Mouse (Mus musculus) lung, postnatal 14 days (tissue): ENCODE results near the gene Faim.

Experiments
- DNase-seq: peaks from one replicate; pipeline ENCODE4 v3.0.0; 2021

Faim gene

DNA sequence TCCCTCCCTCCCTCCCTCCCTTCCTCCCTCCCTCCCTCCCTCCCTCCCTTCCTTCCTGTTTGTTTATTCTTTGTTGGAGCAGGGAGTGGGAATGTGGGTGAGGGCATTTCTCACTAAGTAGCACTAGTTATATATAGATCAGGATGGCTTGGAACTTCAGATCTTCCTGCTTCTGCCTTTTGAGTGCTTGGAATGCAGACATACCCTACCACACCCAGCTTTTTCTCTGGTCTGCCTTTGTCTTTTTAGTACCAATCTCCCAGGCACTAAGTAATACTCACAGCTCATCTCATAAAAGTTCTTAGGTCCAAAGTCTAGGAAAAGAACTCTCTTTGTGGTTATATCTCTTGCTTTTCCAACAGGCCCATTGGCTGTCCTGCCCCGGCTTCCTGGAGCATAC lies 10.1 kb upstream of the Faim start:
- DNase-seq, result no peak

DNA sequence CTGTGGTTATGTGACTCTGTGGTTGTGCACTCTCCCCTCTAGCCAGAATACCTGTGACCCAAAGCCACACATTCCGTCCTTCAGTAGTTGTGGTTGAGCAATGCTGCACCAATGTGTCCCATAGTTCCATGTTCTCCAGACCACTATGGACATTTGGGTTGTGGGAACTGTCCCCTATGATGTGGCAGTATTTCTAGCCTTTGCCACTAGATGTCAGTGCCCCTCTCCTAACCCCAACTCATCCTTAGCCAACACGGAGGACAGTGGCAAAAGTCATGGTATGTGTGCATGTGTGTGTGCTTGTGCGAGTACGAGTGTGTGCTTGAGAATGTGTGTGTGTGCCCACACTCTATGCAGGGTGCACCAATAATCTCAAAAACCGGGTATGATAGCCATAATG lies 9.7 kb upstream of the Faim start:
- DNase-seq, result no peak

DNA sequence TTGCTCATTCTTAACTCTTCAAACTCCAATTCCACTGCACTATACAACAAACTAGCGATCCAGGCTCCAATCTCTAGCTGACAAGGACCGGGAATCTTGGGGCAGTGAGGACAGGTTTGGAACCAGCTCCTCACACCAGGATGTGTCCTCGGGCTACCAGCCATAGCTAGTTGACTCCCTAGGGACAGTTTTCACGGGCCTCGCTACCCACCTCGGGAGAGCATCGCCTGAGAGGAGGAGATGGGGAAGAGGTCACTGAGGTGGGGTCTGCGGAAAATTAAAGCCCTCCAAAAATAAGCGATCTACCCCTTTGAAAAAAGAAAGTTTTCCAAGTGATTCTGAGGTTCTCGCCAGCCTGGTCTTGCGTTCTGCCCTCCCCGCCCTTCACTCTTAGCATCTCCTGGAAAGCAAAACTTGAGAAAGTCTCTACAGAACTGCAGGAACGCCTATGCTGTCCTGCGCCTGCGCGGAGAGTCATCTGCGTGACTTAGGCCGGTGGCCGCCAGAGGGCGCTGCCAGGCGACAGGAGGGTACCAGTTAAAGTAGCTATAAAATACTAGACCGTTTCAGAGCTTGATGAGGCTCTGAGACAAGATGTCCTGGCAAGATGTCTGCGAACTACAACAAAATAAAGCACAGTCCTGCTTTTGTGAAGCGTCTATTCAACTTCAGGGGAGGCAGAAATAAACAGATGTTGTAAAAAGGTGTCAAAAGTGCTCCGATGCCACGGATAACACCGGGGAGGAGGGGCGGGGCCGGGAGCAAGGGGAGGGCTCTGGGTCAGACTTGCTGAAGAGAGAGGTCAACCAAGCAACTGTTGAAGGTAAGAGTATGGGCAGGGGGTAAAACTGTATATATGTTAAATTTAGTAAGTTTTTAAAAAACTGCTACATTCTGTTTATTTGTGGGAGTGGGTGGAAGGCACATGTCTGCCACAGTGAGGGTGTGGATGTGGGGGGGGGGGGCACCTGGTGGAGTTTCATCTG lies 6.4 kb upstream of the Faim start:
- DNase-seq, result peak; percentile 93

DNA sequence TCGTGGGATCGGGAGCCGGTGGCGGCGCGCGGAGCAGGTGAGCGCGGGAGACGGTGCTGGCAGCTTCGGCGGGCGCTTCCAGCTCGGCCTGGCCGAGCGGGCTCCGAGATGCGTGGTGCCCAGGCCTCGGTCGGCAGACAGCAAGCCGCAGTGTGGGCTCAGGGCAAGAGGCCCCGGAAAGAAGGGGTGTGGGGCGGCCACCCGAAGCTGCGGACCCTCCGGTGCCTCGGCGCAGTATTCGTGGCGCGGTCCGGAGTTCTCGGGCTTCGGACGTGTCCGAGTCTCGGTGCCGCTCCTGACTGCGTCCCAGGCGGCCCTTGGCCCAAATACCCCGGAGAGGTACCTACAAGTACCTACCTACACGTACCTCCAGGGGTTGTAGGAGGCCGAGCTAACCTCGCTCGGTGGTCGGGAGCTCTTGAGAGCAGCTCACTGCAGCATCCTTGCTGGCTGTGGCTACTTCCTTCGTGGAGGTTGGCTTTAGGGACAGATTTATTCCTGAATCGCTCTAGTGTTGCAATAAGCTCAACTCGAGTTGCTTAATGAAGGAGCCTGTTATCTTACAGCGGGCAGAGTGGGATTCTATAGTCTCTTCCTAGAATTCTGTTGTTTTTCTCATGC lies 413 bp downstream of the Faim start:
- DNase-seq, result no peak

DNA sequence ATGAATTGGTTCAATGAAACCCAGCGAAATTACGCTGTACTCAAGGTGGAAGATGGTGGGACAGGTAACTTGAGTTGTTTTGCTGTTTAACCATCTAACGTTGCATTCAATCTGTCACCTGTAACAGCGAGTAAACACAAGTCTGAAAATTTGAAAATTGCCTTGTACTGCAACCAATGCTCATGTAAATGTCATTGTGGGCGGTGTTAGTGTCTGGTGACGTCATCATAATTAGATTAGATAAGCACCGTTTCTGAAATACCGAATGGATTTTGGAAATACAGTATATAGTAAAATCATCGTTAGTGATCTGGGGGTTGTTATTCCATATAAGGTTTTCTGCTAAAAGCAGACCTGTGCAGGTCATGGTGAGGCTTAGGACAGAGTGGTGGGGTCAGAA lies 958 bp downstream of the Faim start:
- DNase-seq, result no peak

DNA sequence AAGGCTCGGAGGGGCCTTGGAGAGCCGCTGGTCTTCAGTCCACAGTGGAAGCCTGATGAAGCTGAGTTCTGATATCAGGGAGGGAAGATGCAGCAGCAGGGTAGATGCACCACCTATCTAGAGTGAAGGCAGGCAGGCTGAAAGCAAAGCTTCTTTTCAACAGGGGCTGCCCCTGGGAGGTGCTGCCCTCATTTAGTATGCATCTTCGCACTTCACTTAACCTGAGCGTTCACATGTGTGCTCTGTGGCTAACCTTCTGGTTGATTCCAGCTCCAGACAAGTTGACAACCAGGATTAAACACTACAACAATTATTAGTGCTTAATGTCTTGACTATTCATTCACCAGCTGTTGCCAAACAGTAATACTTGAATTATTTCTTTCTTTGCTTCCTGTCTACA lies 7.9 kb downstream of the Faim start:
- DNase-seq, result no peak

DNA sequence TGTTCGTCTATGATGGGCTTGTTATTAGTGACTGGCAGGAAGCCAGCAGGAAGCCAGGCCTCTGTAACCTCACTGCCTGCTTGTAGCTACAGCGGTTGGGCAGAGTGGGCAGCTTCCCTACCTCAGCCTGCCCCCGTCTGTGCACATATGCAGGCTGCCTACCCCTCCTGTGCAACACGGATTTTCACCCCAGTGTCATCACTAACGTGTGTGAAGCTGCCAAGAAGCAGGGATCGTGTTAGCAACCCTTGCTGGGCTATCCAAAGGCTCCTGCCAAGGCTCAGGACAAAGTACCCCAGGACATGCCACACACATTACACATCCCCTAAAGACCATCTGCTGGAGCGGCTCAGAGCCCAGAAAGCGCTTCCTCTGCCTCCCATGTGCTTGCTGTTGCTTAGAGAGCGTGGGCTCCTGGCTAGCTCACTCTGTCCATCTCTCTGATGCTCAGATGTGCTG lies 13.7 kb downstream of the Faim start:
- DNase-seq, result no peak

DNA sequence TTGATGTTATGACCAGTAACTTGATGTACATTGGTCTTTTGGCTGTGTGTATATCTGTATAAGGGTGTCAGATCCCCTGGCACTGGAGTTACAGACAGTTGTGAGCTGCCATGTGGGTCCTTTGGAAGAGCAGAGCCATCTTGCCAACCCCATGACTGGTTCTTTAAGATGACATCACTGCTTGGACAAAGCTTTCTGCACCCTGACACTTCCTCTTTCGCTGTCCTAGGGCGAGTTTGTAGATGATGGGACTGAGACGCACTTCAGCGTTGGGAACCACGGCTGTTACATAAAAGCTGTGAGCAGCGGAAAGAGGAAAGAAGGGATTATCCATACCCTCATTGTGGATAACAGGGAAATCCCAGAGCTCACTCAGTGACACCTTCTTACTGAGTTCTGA lies 15.2 kb downstream of the Faim start:
- DNase-seq, result no peak

DNA sequence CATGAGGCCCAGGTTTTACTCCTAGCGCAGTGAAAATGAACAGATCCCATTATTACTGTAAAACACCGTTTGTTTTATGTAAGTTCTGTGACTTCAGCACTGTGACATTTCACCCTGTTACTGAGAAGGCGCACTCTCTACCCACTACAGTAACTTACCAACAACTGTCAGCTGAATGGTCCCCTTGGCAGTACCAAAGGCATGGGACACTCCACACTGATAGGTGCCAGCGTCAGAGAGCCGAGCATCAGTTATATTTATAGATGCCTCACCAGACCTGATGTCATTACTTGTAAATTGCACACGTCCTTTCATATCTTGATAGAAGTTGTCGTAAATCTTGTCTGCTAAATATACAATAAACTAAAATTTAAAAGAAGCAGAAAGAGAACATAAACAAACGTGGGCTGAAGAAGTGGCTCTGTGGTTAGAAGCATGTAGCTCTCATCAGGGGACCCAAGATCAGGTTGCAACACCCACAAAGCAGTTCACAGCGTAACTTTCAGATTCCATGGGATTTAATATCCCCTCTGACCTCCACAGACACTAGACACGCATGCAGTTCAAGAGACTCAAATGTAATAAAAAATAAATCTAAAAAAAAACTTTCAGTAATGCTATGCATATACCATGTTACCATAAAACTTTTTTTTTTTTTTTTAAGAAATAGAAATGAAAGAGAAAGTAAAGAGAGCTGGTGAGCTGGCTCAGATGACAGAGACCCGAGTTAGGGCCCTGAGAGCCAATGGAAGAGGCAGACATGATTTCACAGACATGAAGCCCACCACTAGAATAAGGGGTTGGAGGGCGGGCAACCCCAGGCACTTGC lies 23.1 kb downstream of the Faim start:
- DNase-seq, result no peak

DNA sequence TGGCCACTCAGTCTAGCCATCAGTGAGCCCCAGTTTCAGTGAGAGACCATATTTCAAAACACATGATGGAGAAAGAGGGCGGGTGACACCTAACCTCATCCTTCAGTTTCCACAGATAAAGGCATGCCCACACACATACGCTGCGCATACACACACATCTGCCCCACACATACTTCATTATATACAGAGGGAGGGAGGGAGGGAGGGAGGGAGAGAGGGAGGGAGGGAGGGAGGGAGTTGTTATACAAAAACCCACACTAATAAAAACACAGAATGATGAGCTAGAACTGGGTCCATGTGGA lies 23.7 kb downstream of the Faim start:
- DNase-seq, result no peak

DNA sequence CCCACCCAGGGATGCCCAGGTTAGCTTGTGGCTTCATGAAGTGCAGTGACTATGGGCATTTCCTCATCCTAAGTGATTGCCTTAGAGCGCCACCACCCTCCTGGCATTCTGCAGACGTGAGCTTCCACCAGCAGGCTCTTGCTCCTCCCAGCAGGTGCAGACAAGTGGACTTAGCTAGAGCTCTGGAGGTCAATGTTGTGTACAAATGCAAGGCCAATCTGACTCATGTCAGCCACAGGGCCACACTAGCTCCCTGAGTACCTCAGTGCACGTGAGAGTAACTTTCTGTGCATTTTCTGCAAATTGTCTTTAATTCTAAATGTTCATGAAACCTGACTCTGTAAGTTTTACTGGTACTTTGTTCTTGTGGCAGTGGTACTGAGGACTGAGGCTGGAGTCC lies 30.1 kb downstream of the Faim start:
- DNase-seq, result no peak

DNA sequence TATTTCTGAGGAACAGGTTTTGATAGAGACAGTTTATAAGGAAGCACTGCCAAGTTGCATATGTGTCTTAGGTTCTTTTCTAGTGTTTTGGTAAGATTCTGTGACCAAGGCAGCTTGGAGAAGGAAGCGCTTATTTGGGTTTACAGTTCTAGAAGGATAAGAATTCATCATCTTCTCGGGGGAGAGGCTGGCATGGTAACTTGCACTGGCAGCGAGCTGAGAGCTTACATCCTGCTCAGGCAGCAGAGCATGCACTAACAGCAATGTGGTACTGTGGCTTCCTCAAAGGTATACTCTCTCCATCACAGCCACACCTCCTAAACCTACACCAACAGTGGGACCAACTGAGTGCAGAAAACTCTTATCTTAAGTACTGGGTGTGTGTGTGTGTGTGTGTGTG lies 30.6 kb downstream of the Faim start:
- DNase-seq, result no peak

DNA sequence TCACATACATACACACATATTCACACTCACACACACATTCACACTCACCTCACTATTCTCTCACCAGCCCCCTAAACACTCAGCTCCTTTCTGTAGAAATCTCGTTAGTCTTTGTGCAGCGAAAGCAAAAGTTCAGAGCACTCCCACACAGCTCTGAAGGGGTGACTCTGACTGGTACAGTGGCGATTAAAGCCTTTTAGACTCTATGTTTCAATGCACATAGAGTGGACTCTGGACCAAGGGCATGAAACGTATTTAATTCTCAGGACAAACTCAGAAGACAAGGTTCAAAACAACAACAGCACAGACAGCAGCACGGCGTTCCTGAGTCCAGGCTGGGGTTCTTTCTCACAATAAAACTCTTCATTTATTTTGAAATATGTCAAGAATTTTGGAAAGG lies 31.5 kb downstream of the Faim start:
- DNase-seq, result no peak

DNA sequence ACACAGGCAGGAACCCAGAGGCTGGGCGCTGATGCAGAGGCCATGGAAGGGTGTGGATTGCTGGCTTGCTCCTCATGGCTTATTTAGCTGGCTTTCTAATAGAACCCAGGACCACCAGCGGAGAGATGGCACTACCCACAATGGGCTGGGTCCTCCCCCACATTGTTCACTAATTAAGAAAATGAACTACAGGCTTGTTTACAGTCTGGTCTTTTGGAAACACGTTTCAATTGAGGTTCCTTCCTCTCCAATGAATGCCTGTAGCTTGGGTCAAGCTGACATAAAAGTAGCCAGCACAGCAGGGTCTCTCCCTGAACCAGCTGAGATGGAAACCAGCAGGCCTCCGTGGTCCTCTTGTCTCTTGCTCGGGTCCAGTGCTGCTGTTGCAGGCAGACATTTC lies 35.0 kb downstream of the Faim start:
- DNase-seq, result no peak

DNA sequence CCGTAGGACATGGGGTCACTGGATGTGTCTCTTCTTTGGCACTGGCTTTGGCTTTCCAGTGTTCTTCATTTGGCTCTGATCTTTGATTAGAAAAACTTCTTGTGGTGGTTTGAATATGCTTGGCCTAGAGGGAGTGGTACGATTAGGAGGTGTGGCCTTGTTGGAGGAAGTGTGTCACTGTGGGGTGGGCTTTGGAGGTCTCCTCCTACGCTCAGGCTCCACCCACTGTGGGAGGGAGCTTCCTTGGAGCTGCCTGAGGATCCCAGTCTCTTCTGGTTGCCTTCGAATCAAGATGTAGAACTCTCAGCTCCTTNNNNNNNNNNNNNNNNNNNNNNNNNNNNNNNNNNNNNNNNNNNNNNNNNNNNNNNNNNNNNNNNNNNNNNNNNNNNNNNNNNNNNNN lies 35.6 kb downstream of the Faim start:
- DNase-seq, result no peak

DNA sequence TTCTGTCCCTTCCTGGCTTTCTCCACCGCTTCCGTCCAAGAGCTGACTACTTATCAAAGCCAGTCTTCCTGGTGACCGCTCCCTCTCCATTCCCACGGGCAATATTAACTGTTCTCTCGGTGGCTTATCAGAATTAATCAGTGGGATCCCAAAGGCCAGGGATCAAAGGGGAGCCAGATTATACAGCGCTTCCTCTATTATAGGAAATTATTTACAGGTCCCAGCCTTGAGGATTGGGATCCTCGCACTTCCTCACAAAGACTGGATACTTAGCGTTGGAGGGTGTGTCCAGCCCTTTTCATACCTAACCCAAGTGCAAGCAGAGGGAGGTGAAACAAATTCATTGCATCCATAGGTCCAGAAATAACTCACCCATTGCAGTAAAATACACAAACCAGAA lies 45.9 kb downstream of the Faim start:
- no peak for DNase-seq

DNA sequence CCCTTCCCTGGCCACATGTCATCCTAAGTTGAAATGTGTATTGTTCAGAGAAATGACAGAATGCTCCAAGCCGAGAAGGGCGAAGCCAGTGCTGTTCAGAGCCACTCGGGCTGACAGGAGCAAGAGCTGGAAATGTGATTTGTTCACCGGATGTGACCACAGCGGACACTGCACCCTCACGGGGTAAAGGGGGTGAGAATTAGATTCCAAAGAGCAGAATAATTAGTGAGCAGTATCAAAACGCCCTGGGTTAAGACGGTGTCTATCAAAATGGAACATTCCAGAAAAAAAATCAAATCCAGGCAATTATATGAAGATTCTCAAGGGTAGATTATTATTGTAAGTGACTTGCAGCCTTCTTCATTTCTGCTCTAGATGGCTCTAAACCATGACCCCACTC lies 47.9 kb downstream of the Faim start:
- DNase-seq, result no peak

DNA sequence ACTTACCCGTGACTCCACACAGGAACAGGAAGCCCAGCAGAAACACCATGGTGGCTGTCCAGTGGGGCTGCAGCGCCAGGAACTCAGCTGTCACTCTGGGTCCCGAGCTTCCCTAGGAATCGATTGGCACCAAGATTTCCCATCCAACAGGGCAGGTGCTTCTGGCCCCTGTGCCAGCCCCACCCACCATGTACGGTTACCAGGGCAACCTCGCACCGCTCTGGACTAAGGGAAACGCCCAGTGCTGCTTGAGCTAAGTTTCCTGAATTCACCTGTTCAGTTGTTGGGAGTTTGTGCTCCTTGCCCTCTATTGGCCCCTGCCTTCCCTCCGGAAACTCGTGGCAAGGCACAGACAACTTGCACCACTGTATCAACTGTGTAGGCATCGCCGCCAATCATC lies 49.4 kb downstream of the Faim start, which contains the start of gene Gm1123:
Gene Gm1123 (minus strand): TSS at position 141 of the 400 bp plus-strand sequence.
- DNase-seq, result no peak

DNA sequence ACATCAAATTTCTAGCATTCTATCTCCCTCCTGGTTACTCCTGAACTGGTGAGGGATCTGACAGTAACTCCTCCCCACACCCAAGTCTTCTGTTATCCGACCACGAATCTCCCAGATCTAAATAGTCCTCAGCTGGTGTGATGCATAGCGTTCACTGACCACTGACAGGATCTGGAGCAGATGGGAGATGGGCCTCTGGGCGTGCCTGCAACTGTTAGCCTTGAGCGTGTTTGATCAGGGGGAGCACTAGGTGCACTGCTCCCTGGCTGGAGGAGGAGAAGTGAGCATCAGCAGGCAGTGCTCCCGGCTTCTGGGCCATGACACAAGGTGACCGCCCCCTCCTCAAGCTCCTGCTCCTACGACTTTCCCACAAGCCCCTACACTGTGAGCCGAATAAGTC lies 55.8 kb downstream of the Faim start:
- no peak for DNase-seq

DNA sequence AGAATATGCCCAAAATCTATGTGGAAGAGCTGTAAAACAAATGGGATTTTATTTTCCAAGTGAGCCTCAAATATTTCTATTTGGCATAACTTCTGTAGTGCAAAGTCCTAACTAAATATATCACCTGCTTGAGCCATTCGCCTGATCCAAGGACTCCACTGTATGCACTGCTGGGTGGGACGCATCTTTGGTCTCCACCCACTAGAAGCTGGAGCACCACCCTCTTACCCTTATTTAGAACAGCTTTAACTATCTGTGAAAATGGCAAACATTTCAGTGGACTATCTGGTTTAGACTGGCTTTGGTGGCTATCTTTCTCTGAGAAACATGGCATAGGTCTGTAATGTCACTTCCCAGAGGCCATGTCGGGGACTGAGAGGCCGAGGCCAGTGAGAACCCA lies 56.5 kb downstream of the Faim start:
- no peak for DNase-seq

DNA sequence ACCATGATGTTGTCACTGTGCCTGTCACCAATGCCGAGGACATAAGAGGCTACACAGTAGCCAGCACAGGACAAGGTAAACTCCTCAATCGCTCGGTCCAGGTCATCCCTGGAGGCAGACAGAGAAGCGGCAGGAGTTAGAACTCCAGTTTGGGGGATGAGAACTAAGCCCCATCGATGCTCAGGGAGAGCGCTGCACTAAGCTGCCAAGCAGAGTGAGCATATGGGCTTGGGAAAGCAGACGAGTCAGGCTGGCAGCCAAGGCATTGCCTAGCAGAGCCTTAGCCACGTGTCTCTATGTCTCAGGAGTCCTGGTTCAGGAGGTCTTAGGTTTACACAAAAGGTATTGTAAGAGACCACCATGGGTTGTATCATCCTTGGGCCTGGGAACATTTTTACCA lies 58.6 kb downstream of the Faim start:
- no peak for DNase-seq

DNA sequence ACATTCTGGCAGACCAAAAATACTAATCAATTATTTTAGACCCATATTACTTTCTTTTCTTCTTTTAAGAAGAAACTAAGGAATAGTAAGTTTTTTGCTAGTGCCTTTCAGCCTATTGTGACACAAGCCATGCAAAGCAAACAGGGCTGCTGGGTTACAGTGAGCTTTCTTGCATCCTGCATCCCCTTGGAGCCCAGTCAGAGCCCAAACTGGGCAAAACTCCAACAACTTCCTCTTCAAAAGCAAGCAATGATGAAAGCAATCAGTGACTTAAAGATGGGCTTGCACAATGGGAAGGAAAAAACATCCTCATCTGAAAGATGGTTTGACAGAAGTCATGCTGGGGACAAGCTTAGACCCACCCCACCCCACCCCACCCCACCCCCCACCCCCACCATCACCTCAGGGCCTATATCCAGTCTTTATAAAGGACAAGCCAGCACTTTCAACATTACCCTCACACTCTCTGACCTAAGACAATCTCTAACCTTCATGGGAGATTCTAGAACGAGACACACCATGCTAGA lies 62.6 kb downstream of the Faim start:
- DNase-seq, result peak; percentile 71

DNA sequence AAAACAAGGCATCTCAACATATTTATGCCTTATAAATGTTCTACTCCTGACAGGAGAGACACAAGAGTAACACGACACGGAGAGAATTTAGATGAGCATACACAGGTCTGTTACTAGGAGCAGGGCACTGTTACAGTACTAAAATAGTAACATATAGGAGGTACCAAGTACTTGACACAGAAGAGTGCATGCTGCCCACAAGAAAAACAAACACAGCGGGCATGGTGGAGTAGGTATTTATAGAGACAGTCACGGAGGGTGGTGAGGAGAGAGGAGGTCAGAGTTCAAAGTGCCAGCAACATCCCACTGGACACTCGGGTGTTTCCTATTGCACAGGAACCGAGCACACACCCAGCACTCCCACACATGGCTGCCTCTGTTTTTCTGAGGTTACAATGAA lies 63.6 kb downstream of the Faim start:
- no peak for DNase-seq
